Mouse (Mus musculus) cerebellum, adult 9-10 months (tissue): ENCODE results near the gene Pbrm1.
A peak's percentile ranks its signal among the peaks of the same experiment; 100 is the strongest.

ENCODE experiments used
- DNase-seq: peaks from one replicate; pipeline ENCODE4 v3.0.0; 2022

The Pbrm1 gene

DNA sequence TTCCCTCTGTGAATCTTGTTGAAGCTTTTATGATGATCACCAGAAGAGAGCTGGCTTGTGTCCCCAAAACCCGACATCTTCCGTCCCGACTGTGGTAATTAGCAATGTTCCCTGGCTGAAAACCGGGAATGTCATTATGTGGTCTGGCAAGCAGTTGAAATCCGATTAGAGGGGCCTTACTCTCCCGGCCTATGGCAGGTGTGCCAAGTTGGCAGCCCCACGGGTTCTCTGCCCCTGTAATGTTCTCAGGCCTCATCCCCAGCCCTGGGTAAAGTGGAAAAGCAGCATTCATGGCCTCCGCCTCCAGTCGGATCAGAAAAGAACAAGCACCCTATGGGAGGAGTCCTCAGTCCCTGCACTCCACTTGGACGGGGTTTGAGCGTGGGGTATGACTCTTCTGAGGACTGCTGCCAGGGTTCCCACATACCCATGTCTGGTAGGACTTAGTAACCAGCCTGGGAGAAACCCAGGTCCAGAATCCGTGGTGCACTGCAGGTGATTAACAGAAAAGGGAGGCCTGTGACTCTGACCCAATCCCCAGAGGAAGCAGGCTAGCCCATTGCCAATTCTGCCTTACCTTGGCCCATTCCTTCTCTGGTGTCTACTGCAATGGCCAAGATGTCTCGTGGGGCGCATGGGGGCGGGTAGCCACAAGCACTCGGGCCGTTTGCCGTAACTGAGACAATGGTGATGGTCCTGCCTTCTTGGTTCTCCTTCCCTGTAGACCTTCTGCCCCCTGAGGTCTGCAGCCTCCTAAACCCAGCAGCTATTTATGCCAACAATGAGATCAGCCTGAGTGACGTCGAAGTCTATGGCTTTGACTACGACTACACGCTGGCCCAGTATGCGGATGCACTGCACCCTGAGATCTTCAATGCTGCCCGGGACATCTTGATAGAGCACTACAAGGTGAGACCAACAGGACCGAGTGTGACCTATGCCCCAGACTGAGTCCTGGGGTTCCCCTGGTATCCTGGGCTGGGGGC, 115.4 kb downstream of the Pbrm1 start:
- no peak for DNase-seq

GRCm38 (mm10) chr14:31135495-31136410, 116.8 kb downstream of the Pbrm1 start:
- DNase-seq = no peak

DNA sequence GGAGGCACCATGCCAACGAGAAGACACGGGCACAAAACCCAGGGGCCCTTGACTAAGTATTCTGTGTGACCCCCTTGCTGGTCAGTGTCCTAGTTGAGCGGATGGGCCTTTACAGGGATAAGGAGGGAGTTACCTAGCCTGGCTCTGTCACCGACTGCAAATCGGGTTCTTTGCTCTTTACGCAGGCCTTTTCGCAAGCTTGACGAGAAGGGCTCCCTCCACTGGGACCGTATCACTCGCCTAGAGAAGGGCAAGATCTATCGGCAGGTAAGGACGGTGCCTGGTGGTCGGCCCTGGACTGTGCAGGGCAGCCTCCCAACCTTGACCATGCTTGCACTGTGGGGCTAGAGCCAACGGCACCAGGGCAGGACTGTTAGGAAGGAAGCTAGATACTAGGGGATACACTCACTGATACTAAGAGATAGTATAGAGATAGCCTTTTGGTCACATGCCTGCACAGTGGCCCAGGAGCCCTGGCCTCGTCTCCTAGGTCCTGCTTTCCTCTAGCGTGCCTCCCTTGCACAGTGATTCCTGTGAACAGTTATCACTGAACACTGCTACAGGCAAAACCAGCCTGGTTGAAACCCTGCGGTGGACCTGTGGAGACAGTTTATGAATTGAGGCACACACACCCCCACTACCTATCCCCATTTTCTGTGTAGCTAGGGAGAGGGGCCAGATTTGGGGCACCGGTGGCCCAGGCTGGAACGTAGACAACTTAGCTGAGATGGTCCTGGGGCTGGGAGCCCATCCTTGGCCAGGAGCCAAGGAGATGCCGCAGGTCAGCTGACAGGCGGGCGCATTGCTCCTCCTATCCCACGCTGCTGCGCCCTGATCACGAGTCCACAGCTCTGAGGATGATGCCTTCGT, 117.7 kb downstream of the Pbrm1 start:
- no peak for DNase-seq

GRCm38 (mm10) chr14:31137281-31137595, 118.3 kb downstream of the Pbrm1 start:
- DNase-seq = no peak

DNA sequence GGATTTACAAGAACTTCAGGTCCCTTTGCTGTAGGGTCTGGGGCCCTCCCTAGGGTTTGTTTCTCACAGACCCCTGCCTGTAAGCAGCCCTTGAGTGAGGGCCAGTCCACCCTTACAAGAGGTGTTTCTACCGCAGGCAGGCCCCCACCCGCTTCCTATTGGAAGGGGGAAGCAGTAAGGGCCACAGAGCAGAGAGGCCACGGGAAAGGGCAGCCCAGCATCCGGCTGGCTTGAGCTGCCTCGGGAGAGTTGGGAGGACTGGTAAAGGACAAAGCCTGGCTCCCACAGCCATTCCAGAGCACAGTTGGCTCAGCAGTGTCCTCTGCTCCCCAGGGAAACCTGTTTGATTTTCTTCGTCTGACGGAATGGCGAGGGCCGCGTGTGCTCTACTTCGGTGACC, 118.9 kb downstream of the Pbrm1 start:
- DNase-seq = peak; percentile 38

DNA sequence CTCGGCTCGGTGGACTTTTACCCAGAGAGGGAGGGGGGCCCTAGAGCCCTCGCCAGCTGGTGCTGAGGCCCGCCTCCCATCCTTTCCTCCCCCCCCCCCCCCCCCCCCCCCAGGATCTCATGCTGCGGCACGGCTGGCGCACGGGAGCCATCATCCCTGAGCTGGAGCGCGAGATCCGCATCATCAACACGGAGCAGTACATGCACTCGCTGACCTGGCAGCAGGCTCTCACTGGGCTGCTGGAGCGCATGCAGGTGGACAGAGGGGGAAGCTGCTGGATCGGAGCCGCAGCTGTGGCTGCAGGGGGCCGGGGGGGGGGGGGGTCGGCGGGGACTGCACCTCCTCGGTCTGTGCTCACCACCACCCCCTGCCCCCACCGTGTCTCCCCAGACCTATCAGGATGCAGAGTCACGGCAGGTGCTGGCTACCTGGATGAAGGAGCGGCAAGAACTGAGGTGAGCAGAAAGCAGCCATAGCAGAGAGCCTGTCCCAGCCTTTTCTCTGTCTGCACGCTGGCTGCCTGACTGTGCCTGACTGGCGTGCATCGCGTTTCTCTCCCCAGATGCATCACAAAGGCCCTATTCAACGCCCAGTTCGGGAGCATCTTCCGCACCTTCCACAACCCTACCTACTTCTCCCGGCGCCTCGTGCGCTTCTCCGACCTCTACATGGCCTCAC, 119.4 kb downstream of the Pbrm1 start:
- peak; percentile 44 for DNase-seq

DNA sequence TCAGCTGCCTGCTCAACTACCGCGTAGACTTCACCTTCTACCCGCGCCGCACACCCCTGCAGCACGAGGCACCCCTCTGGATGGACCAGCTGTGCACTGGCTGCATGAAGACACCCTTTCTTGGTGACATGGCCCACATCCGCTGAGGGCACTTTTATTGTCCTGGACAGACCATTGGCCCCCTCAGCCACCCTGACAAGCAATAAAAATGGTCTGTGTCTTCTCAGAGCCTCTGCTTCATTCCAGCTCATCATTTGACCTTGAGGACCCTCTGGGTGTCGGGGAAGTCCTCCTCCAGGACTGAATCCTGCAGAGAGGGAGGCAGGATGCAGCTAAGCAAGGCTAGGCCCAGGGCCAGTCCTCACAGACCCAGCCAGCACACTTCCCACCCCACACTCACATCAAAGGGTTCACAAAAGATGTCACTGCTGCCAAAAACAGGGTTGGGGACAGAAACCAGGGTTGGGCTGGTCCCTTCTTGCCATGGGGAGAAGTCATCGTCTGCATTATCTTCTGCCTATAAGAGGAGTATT, 120.0 kb downstream of the Pbrm1 start:
- peak; percentile 23 for DNase-seq

- DNase-seq = no peak
Measured at GRCm38 (mm10) chr14:31139666-31140065, 120.7 kb downstream of the Pbrm1 start.

DNA sequence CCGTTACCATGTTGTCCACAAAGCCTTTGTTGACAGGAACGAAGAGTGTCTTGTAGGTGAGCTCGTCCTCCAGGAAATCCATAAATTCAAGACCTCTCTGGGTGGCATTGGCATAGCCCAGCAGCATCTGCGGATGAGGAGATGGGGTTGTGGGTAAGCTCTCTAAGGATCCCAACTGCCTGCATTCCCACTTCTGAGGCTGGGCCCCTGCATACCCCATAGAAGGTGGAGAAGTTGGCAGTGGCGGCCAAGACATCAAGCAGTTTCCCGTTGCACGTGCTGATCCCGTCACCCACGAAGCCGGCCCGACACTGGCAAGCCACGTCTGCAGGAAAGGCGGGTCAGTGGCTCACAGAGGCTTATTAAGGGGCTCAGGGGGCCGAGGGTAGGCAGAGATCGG, 121.2 kb downstream of the Pbrm1 start:
- no peak for DNase-seq

DNA sequence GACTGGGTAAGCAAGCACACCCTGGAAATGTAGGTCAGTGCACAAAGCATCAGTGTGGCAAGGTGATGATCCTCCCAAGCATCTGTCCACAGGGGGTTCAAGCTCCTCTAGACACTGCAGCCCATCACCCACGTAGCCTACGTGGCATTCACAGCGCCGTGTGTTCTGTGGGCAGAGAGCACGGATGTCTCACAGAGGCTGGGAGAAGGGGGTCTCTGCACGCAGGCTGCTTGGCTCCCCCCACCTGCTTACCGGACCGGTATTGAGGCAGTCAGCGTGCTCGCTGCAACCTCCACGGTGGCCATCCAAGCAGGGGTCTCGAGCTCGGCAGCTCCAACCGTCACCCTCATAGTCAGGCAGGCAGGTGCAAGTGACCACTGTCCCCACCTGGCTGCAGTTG, 122.1 kb downstream of the Pbrm1 start:
- no peak for DNase-seq

- no peak for DNase-seq
Measured at GRCm38 (mm10) chr14:31145694-31146093, 126.8 kb downstream of the Pbrm1 start.

DNA sequence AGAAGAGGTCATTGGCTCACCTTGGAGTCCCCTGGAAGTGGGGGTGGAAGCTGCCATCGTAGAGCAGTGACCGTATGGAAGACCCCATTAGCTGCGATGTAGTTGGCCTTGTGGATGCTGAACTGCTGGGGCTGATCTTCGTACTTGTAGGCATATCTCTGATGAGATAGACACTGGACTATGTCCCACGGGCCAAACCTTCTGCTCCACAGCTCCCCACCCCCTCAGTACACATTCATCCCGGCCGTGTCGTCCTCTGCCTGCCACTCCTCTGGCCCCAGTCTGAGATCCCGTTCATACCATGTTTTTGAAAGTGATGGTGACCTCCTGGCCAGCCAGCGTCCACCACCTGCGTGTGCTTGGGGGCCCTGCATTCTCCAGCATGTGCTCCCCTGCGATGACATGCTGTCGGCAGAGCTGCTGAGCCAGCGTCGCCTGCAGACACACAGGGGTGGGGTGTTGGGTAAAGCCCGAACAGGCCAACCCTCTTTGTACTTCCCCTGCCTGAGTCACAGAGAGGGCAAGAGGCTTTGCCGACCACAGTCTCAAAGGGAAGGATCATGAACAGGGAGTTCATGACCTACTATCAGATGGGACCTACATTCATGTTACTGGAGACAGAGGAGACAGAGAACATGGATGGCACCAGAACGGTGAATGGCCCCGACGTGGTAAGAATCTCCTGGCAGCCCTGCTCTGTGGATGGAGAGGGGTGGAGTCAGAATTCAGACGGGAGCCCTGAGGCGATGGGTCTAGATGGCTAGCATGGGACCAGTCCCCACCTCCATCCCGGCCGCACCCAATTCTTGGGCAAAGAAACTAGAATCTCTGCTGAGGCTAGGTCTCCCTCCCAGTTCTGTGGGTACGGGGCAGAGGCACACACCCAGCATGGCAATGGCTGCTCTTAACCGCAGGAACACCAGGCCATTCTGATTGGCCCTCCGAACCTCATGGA, 141.5 kb downstream of the Pbrm1 start:
- no peak for DNase-seq

DNA sequence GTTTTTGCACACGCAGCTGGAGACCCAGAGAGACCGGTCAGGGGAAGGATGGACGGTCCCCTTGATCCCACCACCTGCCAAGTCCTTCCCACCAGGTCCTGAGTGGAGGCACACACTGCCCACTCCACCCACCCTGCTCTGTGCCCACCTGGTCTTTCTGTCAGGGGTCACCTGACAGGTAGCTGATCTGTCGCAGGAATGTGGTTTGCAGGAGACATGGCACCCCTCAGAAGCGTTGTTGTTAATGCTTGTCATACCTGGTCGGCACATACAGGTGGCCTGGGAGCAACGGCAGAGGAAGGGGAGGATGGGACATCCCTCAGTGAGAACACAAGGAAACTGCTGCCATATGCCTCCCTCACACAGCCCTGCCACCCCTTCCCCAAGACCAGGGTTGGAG, 142.3 kb downstream of the Pbrm1 start:
- no peak for DNase-seq

DNA sequence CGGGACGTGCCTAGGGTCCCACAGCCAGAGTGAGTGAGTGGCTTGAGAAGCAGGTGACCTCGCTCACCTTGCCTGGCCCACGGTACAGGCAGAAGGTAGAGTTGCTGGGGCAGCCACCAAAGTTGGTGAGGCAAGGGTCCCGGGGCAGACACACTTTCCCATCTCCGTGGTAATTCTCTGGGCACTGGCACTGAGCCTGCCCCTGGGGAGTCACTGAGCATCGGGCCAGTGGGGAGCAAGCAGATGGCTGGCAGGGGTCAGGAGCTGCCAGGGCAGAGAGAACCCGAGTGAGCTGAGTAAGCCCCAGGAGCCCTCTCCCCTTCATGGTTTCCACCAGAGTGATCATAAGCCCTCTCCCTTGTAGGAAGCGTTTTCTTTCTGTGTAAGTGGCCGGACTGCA, 142.7 kb downstream of the Pbrm1 start:
- peak; percentile 46 for DNase-seq

DNA sequence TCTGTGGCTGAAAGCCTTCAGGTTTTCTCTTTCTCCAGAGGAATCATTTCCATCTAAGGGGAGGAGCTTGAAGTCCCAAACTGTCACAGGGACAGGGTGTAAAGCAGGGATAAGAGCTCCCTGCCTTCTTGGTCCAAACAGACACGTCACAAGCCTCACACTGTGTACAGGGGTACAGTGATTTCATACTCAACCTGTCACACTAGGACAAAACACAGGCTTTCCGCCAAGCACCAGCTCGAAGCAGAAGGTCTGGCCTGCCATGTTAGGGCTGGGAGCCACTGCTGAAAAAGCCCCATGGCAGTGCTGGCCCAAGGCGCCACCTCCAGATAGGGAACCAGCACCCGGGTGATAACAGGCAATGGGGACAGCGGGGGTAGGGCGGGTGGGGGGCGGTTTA, 145.1 kb downstream of the Pbrm1 start:
- DNase-seq = peak; percentile 87

GRCm38 (mm10) chr14:31165010-31165409, 146.1 kb downstream of the Pbrm1 start:
- DNase-seq = peak; percentile 58

GRCm38 (mm10) chr14:31165458-31165857, 146.5 kb downstream of the Pbrm1 start:
- no peak for DNase-seq

- peak; percentile 48 for DNase-seq
Measured at GRCm38 (mm10) chr14:31165991-31166630, 147.2 kb downstream of the Pbrm1 start.

GRCm38 (mm10) chr14:31166827-31167226, 147.9 kb downstream of the Pbrm1 start:
- peak; percentile 48 for DNase-seq

- no peak for DNase-seq
Measured at GRCm38 (mm10) chr14:31168425-31168824, 149.5 kb downstream of the Pbrm1 start, which contains the start of gene Stab1. Gene Stab1 (minus strand): TSS chr14:31168641.
